Mouse (Mus musculus) hindbrain, embryonic 15.5 days (tissue): ENCODE measurements around the gene Gpr152. TPM values are rescaled to one million over a fixed set of nuclear protein-coding genes. Genes with fewer than 3 reads are reported as not detected.
A peak's percentile ranks its signal among the peaks of the same experiment; 100 is the strongest.

Experiments used
- ATAC-seq: fragments of 200-750 bp; cut with Nextera tagmentation; 2 replicates; pipeline ENCODE4 v1.8.0; 2017; ENCODE audit warnings: low read depth, moderate number of reproducible peaks, moderate TSS enrichment; ENCODE audit not compliant: low FRiP score
- H3K27ac ChIP-seq: fragments of 300-500 bp; sonication (generic); replicated peaks from 2 replicates; pipeline ENCODE4 v1.5.1; 2015; ENCODE audit warnings: mild to moderate bottlenecking, inconsistent platforms
- H3K27me3 ChIP-seq: fragments of 300-500 bp; sonication (generic); 2 replicates; pipeline ENCODE4 v1.6.1; 2015; ENCODE audit warnings: control low read depth, inconsistent platforms
- H3K36me3 ChIP-seq: fragments of 300-500 bp; sonication (generic); 2 replicates; pipeline ENCODE4 v1.6.1; 2015; ENCODE audit warnings: control low read depth, inconsistent platforms
- H3K4me1 ChIP-seq: fragments of 300-500 bp; sonication (generic); replicated peaks from 2 replicates; pipeline ENCODE4 v1.6.1; 2015; ENCODE audit warnings: control low read depth, inconsistent platforms
- H3K4me2 ChIP-seq: fragments of 300-500 bp; sonication (generic); 2 replicates; pipeline ENCODE4 v1.6.1; 2015; ENCODE audit warnings: moderate library complexity, mild to moderate bottlenecking, inconsistent platforms
- H3K4me3 ChIP-seq: fragments of 300-500 bp; sonication (generic); 2 replicates; pipeline ENCODE4 v1.5.1; 2015; ENCODE audit warnings: mild to moderate bottlenecking, inconsistent platforms
- H3K9ac ChIP-seq: fragments of 300-500 bp; sonication (generic); 2 replicates; pipeline ENCODE4 v1.6.1; 2015; ENCODE audit warnings: inconsistent platforms
- H3K9me3 ChIP-seq: fragments of 300-500 bp; sonication (generic); 2 replicates; pipeline ENCODE4 v1.6.1; 2016; ENCODE audit warnings: control low read depth, inconsistent platforms
- WGBS: fragments of 180-500 bp; shearing (Covaris S2); methylation state at CpG from one replicate; pipeline ENCODE4 v1.1.7; 2015; 5-methylcytosine and 5-hydroxymethylcytosine counted together
- polyA plus RNA-seq: library from polyadenylated mRNA; unstranded; fragments of >200 nt; fragmentation: Nextera tagmentation; extraction: Ambion mirVana; gene quantifications from 2 replicates; pipeline ENCODE4 v1.2.1, GENCODE M21; 2015

Gpr152 gene
- polyA plus RNA-seq, 1 experiment from 2014 or later = 0.04 TPM

DNA sequence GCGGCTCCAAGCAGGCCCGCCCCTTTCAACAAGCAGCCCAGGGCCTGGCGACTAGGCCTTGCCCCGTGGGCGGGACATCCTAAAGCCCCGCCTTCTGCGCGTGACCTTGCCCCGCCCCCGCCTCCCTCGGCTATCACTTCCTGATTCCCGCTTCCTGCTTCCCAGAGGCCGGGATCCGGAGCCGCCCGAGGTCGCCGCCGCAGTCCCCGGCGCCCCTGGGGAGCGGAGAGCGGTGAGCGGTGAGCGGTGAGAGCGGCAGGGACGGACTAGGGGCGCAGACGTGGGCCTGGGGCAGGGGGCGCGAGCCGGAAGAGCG, 8.9 kb downstream of the Gpr152 start, which contains the start of gene Coro1b:
Coro1b (plus strand) TSS at position 129 of the 316 bp plus-strand sequence.
- H3K9me3 ChIP-seq = no peaks in the 10 kb centered on the region
- under 1% methylated on average over 33 of the region's 33 CpGs for WGBS

GRCm38 (mm10) chr19:4148819-4149218, 9.2 kb downstream of the Gpr152 start:
- ATAC-seq = peak; percentile 0; the same call in 1 of the 2 replicates

More for the DNA sequence above, 8.9 kb downstream of the Gpr152 start, which contains the start of gene Coro1b:
- Histone ChIP-seq H3K27me3 (no peaks in the 10 kb centered on the region), H3K36me3 (peaks cover 5% of the 10 kb centered on the region; the same call in 1 of the 2 replicates), H3K9ac (peak within 1 kb of the TSS; percentile 87), H3K4me2 (peak within 1 kb of the TSS; percentile 82), H3K4me3 (peak within 1 kb of the TSS; percentile 81), H3K27ac (peak within 1 kb of the TSS; percentile 74), H3K4me1 (peaks cover 26% of the 10 kb centered on the region)
- peak; percentile 94 for ATAC-seq

DNA sequence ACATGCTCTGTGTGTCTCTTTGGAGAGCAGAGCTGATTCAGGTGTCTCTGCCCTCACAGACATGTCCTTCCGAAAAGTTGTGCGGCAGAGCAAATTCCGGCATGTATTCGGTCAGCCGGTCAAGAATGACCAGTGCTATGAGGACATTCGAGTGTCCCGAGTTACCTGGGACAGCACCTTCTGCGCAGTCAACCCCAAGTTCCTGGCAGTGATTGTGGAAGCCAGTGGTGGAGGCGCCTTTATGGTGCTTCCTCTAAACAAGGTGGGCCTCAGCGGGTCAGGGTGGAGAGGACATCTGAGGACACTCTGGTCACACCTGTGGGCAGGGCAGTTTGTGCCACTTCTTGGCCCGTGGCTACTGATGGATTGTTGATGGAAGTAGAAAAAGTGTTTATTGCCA, 9.7 kb downstream of the Gpr152 start:
- Histone ChIP-seq H3K9ac (peak overlapping the region; percentile 87), H3K4me3 (peak overlapping the region; percentile 81), H3K4me2 (peak overlapping the region; percentile 82), H3K4me1 (peaks cover 26% of the 10 kb centered on the region), H3K9me3 (no peaks in the 10 kb centered on the region), H3K27ac (no peak overlapping the region), H3K36me3 (peaks cover 5% of the 10 kb centered on the region; the same call in 1 of the 2 replicates), H3K27me3 (no peaks in the 10 kb centered on the region)
- 92% methylated on average over 11 of the region's 11 CpGs for WGBS
- no peak for ATAC-seq

More at GRCm38 (mm10) chr19:4148819-4149218, 9.2 kb downstream of the Gpr152 start:
- H3K27me3 ChIP-seq = no peaks in the 10 kb centered on the region
- peak overlapping the region; percentile 87 for H3K9ac ChIP-seq
- H3K4me2 ChIP-seq = peak overlapping the region; percentile 82
- H3K4me1 ChIP-seq = peaks cover 26% of the 10 kb centered on the region
- peak overlapping the region; percentile 74 for H3K27ac ChIP-seq
- peak overlapping the region; percentile 81 for H3K4me3 ChIP-seq
- 4% methylated on average over 8 of the region's 8 CpGs for WGBS
- no peaks in the 10 kb centered on the region for H3K9me3 ChIP-seq
- H3K36me3 ChIP-seq = peaks cover 5% of the 10 kb centered on the region; the same call in 1 of the 2 replicates

- peak overlapping the region; percentile 81; the same call in 1 of the 2 replicates for H3K4me3 ChIP-seq
- no peak overlapping the region for H3K27ac ChIP-seq
- 96% methylated on average over 17 of the region's 17 CpGs for WGBS
- peaks cover 26% of the 10 kb centered on the region for H3K4me1 ChIP-seq
- H3K9ac ChIP-seq = no peak overlapping the region
- H3K27me3 ChIP-seq = no peaks in the 10 kb centered on the region
- H3K36me3 ChIP-seq = peaks cover 5% of the 10 kb centered on the region; the same call in 1 of the 2 replicates
- H3K9me3 ChIP-seq = no peaks in the 10 kb centered on the region
- peak overlapping the region; percentile 82 for H3K4me2 ChIP-seq
- no peak for ATAC-seq
Observed at GRCm38 (mm10) chr19:4149764-4150461, 10.3 kb downstream of the Gpr152 start.

- ATAC-seq = no peak
- H3K9me3 ChIP-seq = no peaks in the 10 kb centered on the region
- WGBS = 90% methylated on average over 22 of the region's 22 CpGs
- H3K27me3 ChIP-seq = no peaks in the 10 kb centered on the region
- H3K36me3 ChIP-seq = peaks cover 5% of the 10 kb centered on the region; the same call in 1 of the 2 replicates
- H3K4me2 ChIP-seq = no peak overlapping the region
- H3K27ac ChIP-seq = no peak overlapping the region
- no peak overlapping the region for H3K4me3 ChIP-seq
- H3K4me1 ChIP-seq = peaks cover 26% of the 10 kb centered on the region
- no peak overlapping the region for H3K9ac ChIP-seq
Observed at GRCm38 (mm10) chr19:4150567-4151487, 11.2 kb downstream of the Gpr152 start.

GRCm38 (mm10) chr19:4151488-4151860, 11.9 kb downstream of the Gpr152 start:
- no peak for ATAC-seq
- 77% methylated on average over 5 of the region's 5 CpGs for WGBS
- Histone ChIP-seq H3K36me3 (peaks cover 6% of the 10 kb centered on the region; the same call in 1 of the 2 replicates), H3K9ac (no peak overlapping the region), H3K9me3 (no peaks in the 10 kb centered on the region), H3K27me3 (no peaks in the 10 kb centered on the region), H3K4me1 (peaks cover 26% of the 10 kb centered on the region), H3K4me2 (no peak overlapping the region), H3K27ac (no peak overlapping the region), H3K4me3 (no peak overlapping the region)

GRCm38 (mm10) chr19:4151898-4152297, 12.3 kb downstream of the Gpr152 start:
- WGBS = 83% methylated on average over 5 of the region's 5 CpGs
- ATAC-seq = no peak
- Histone ChIP-seq H3K9ac (no peak overlapping the region), H3K9me3 (no peaks in the 10 kb centered on the region), H3K36me3 (peaks cover 10% of the 10 kb centered on the region; the same call in 1 of the 2 replicates), H3K4me2 (no peak overlapping the region), H3K4me3 (no peak overlapping the region), H3K27me3 (no peaks in the 10 kb centered on the region), H3K4me1 (peaks cover 26% of the 10 kb centered on the region), H3K27ac (no peak overlapping the region)

DNA sequence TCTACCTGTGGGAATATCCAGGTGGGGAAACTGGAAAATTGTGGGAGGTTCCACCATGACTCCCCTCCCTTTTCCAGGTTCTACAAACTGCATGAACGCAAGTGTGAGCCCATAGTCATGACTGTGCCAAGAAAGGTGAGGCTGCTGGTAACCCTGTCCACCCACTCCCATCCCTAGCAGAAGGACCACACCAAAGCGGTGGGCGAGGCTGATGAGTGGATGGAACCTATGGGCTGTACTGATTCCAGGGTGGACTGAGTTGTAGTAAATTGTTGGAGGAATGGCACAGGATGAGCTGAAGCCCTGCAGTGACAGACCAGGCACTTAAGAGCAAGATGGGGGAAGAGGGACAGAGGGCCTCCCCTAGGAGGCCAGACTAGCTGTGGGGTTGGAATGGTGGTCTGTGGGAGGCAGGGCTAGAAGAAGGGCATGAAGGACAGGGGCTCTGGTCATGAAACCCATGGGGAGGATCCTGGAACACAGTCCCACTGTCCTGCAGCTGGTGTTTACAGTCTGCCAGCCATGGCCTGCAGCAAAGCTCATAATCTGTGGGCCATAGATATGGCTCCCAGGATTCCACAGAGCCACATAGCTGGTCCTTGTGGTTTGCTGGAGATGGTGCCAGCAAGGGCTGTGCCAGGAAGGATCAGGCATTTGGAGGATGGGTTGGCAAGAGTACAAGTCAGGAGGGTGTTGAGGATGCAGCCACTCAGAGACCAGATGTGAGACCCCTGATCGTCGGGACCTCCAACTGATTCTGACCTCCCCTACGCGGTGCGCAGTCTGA, 13.1 kb downstream of the Gpr152 start:
- Histone ChIP-seq H3K4me1 (peaks cover 24% of the 10 kb centered on the region), H3K4me2 (no peak overlapping the region), H3K27me3 (no peaks in the 10 kb centered on the region), H3K9ac (no peak overlapping the region), H3K4me3 (no peak overlapping the region), H3K27ac (no peak overlapping the region; the same call in 1 of the 2 replicates), H3K36me3 (peaks cover 14% of the 10 kb centered on the region; the same call in 1 of the 2 replicates), H3K9me3 (no peaks in the 10 kb centered on the region)
- WGBS = 85% methylated on average over 8 of the region's 8 CpGs
- no peak for ATAC-seq

DNA sequence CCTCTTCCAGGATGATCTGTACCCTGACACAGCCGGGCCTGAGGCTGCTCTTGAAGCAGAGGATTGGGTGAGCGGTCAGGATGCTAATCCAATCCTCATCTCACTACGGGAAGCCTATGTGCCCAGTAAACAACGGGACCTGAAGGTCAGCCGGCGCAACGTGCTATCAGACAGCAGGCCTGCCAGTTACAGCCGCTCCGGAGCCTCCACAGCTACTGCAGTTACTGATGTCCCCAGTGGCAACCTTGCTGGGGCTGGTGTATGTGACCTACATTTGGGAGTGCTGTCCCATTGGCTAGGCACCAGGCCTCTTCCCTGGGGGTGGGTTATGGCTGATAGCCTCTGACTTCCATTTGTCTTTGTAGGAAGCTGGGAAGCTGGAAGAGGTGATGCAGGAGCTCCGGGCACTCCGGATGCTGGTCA, 13.7 kb downstream of the Gpr152 start, which contains the start of gene Ptprcap:
Ptprcap (plus strand) TSS at position 373 of the 423 bp plus-strand sequence.
- 72% methylated on average over 11 of the region's 11 CpGs for WGBS
- no peaks in the 10 kb centered on the region for H3K27me3 ChIP-seq
- no peak for ATAC-seq
- H3K4me2 ChIP-seq = no peak within 1 kb of the TSS
- no peak within 1 kb of the TSS for H3K9ac ChIP-seq
- peaks cover 20% of the 10 kb centered on the region; the same call in 1 of the 2 replicates for H3K36me3 ChIP-seq
- peaks cover 18% of the 10 kb centered on the region for H3K4me1 ChIP-seq
- no peak within 1 kb of the TSS; the same call in 1 of the 2 replicates for H3K27ac ChIP-seq
- no peaks in the 10 kb centered on the region for H3K9me3 ChIP-seq
- no peak within 1 kb of the TSS for H3K4me3 ChIP-seq

- ATAC-seq = no peak
- peaks cover 8% of the 10 kb centered on the region for H3K4me1 ChIP-seq
- no peak overlapping the region for H3K27ac ChIP-seq
- no peak overlapping the region for H3K9ac ChIP-seq
- no peaks in the 10 kb centered on the region for H3K9me3 ChIP-seq
- H3K4me3 ChIP-seq = no peak overlapping the region
- H3K4me2 ChIP-seq = no peak overlapping the region
- H3K36me3 ChIP-seq = peaks cover 34% of the 10 kb centered on the region
- no peaks in the 10 kb centered on the region for H3K27me3 ChIP-seq
- 78% methylated on average over 13 of the region's 13 CpGs for WGBS
Observed at GRCm38 (mm10) chr19:4154437-4155222, 15.0 kb downstream of the Gpr152 start.
